Mouse (Mus musculus) naive thymus-derived CD4-positive, alpha-beta T cell, adult 2 months (primary cell): Measurements from ENCODE around the gene Slit2.

Experiments used
- DNase-seq: peaks from one replicate; pipeline ENCODE4 v3.0.0-alpha.2; 2011; ENCODE audit warnings: low read depth

Gene Slit2

GRCm38 (mm10) chr5:47982941-47983701, at the start of gene Slit2:
Gene Slit2 (plus strand): TSS chr5:47983138.
- peak; percentile 0 for DNase-seq

DNA sequence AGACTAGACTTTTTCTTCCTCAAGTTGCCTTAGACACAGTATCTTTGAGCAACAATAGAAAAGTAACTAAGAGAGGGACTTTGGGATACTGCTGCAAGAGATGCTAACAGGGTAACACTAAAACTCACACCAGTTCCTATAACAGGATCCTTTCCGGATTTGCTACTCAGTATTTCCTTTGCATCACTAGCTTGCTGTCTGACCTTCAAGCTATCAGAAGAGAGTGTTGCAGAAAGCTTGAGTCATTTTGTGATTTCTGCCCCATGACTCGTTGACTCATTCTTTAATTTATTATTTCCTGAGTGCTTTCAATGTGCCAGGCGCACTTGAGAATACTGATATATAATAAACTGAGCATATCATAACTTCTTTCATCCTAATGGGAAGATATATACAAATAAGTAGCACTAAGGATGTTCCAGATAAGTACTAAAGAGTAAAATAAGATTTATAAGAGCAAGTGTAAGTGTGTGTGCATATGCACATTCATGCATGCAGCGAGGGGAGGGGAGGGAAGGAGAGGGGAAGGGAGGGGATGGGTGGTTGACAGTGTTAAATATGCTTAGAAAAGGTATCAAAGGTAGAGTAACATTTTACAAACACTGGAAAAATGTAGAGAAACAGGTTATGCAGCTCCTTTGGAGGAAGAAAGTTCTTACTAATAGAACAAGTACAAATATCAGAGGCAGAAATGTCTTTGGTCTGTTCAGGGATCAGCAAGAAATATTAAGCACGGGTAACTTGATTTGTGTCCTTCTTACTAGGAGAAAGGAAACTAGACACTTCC, 44.2 kb upstream of the Slit2 start:
- no peak for DNase-seq

GRCm38 (mm10) chr5:47956451-47956850, 26.5 kb upstream of the Slit2 start:
- no peak for DNase-seq

DNA sequence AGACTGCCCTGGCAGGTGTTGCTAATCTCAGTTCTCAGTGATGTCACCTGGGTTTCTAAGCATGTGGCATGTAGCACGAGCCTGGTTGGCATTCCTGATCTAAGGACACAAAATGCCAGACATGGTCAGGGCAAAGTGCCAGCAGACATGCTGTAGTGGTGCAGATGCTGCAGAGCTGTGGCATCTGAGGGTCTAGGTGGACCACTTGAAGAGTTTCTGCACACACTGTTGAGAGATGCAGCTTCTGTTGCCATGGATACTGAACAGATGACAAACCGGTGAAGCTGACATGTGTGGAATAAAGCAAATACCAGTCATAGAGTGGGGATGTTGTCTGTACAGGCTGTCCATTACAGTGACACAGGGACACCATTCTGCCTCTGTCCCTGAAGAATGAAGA, 7.1 kb upstream of the Slit2 start:
- no peak for DNase-seq

DNA sequence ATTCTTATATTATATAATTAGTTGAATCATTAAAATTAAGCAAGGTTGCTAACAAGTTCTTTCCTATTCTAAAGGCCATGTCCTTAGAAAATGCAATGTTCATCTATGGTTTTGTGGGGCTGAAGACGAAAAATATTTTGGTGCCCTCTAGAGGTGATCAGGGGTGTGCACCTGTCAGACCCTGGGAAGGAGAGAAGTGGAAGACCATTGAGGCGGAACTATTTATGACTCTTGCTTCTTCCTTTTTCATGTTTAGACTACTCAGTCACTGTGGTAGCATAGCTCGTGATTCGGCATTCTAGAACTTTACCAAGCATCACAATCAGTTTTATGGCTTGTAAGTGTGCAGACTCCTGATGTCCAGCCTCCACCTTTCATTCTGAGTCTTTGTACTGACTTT, 3.6 kb upstream of the Slit2 start:
- DNase-seq: no peak

DNA sequence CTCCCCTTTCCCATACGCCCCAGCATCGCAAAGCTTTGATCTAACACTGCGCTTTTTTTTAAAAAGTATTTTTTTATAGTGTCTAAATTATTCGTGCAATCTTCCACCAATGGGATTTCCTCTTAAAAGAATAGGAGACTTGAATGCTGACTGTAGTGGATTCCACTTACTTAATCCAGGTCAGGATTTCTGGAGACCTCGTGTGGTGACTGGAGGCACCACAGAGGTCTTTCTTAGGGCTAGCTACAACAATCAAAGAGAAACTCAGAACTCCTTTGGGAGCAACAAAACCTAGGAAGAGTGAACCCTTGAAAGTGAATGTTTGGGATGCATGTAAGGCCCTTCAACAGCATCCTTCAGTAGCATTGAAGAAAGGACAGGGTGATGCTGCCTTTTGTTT, 2.5 kb upstream of the Slit2 start:
- no peak for DNase-seq

GRCm38 (mm10) chr5:47981951-47982350, 987 bp upstream of the Slit2 start:
- no peak for DNase-seq

GRCm38 (mm10) chr5:47983746-47984583, 1.0 kb downstream of the Slit2 start:
- no peak for DNase-seq

GRCm38 (mm10) chr5:47984584-47985197, 1.8 kb downstream of the Slit2 start:
- DNase-seq: no peak

DNA sequence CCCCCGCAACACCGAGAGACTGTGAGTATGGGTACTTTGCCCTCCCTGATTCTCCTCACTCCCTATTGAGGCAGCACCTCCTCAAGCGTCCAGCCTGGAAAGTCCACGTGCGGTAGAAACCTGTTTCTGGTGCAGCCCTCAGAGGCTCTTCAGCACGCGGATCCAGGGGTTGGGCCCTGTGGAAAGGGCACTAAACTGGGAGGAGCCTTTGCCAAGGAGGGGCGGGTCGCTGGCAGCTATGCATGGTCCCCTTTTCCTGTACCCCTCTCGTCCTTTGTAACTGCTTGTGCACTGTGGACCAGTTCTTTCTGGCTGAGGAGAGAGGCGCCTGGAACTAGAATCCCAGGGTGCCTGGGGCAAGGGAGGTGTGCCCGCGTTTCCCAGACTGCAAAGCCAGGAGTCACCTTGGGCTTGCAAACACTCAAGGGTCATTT, 2.3 kb downstream of the Slit2 start:
- no peak for DNase-seq

- DNase-seq: no peak
Measured at GRCm38 (mm10) chr5:47985901-47986670, 3.1 kb downstream of the Slit2 start.

DNA sequence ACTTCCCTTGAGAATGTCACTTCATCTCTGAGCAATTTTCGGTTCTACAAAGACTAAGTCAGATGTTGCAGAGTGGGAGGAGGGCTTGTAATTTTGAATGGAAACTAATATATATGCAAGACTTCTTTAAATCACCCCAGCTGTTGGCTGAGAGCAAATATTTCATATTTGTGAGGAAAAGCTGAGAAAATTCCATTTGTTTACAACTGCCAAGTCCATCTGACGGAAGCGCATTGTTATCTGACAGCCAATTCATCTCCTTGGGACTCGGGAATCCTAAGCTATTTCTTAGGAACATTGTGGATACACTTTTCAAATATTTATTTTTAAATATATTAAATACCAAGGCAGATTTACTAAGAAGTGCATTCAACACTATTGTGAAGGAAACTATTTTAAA, 8.0 kb downstream of the Slit2 start:
- DNase-seq: no peak

DNA sequence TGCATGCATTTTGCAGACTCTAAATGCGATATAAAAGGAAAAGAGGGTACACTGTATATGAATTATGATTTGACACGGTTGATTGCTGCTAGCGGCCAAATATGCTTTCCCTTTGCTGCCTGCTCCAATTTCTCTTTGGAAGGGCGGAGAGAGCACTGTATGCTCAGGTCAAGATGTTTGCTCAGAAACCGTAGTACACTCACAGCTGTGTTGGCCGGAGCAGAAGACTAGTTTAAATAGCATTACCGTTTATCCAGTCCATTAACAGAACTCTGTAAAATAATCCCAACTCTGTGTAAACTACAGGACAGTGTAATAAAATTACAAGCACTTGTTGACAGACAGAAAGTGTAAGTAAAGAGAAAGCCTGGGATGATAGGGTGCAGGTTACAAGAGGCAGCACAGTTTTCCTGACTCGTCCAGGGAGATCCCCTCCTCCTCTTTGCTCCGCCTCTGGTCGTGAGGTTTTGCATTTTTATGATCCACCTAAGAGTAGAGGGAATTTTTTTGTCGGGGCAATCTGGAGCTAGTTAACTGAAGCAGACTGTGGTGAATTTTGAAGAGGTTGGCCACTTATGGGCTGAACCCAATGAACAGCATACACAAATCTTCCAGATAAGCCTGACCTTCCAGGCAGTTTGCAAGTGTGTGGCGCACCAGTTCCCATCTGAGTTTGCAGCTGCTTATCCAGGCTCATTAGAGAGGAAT, 20.9 kb downstream of the Slit2 start:
- DNase-seq: no peak

GRCm38 (mm10) chr5:48005533-48005932, 22.6 kb downstream of the Slit2 start:
- DNase-seq: no peak

- no peak for DNase-seq
Measured at GRCm38 (mm10) chr5:48006059-48006458, 23.1 kb downstream of the Slit2 start.

GRCm38 (mm10) chr5:48023441-48023840, 40.5 kb downstream of the Slit2 start:
- no peak for DNase-seq

GRCm38 (mm10) chr5:48034875-48035274, 51.9 kb downstream of the Slit2 start:
- DNase-seq: no peak

- DNase-seq: no peak
Measured at GRCm38 (mm10) chr5:48038033-48038432, 55.1 kb downstream of the Slit2 start.

DNA sequence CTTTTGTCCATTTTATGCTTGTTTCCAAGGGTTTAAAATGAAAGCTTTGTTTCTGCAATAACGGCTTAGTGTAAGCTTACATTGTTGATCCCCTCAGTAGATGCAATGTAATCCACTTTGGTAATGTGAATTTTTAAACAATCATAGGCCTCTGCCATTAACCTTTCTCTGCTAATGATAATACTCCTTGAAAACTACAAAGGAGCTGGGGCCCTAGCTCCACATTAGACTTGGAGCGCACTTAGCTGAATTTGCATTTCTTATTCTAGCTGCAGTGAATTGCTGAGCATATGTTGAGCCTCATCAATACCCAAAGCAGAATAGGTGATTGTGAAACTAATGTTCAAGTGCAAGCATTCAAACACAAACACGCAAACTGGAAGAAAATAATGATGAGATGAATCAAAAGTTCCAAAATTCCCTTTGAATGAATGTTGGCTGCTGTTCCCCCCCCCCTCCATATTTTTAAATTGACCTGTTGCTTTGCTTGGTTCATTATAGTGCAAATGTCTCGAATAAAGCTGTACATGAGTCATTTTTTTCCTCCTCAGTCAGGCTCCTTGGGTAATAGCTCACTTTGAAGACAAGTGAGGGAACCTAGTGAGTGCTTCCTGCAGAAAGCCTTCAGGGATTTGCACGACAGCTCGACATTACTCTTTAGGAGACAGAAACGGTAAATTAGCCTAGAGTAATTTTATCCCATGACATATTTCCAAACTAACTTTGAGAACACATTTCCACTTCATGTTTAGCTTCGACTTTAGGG, 66.2 kb downstream of the Slit2 start:
- no peak for DNase-seq
